Mouse (Mus musculus) limb, embryonic 14.5 days (tissue): Measurements from ENCODE around the gene Wdr5b. TPM values are rescaled to one million over a fixed set of nuclear protein-coding genes. Genes with fewer than 3 reads are reported as not detected.
A peak's percentile ranks its signal among the peaks of the same experiment; 100 is the strongest.

Source experiments
- ATAC-seq: fragments of 200-750 bp; cut with Nextera tagmentation; 2 replicates; pipeline ENCODE4 v1.8.0; 2017; ENCODE audit warnings: low read depth, moderate number of reproducible peaks, moderate TSS enrichment; ENCODE audit not compliant: low FRiP score
- DNase-seq: peaks from one replicate; pipeline ENCODE4 v3.0.0-alpha.2; 2015; ENCODE audit warnings: low spot score
- H3K27ac ChIP-seq: fragments of 300-500 bp; sonication (generic); replicated peaks from 2 replicates; pipeline ENCODE4 v1.5.1; 2014; ENCODE audit warnings: low read depth, mild to moderate bottlenecking, low read length, moderate library complexity, mixed read lengths
- H3K27me3 ChIP-seq: fragments of 300-500 bp; sonication (generic); 2 replicates; pipeline ENCODE4 v1.6.1; 2014; ENCODE audit warnings: low read length, mixed read lengths; ENCODE audit not compliant: control insufficient read depth, insufficient read depth
- H3K36me3 ChIP-seq: fragments of 300-500 bp; sonication (generic); 2 replicates; pipeline ENCODE4 v1.6.1; 2014; ENCODE audit warnings: mild to moderate bottlenecking, low read length, moderate library complexity, mixed read lengths; ENCODE audit not compliant: control insufficient read depth, insufficient read depth
- H3K4me1 ChIP-seq: fragments of 300-500 bp; sonication (generic); 2 replicates; pipeline ENCODE4 v1.6.1; 2014; ENCODE audit warnings: antibody characterized with exemption, low read length, mixed read lengths; ENCODE audit not compliant: control insufficient read depth, insufficient read depth
- H3K4me2 ChIP-seq: fragments of 300-500 bp; sonication (generic); replicated peaks from 2 replicates; pipeline ENCODE4 v1.6.1; 2014; ENCODE audit warnings: low read depth, mild to moderate bottlenecking, low read length, moderate library complexity; ENCODE audit not compliant: severe bottlenecking
- H3K4me3 ChIP-seq: fragments of 300-500 bp; sonication (generic); replicated peaks from 2 replicates; pipeline ENCODE4 v1.5.1; 2014; ENCODE audit warnings: low read length
- H3K9ac ChIP-seq: fragments of 300-500 bp; sonication (generic); 2 replicates; pipeline ENCODE4 v1.6.1; 2014; ENCODE audit warnings: mild to moderate bottlenecking, low read depth, low read length, moderate library complexity; ENCODE audit not compliant: severe bottlenecking
- H3K9me3 ChIP-seq: fragments of 300-500 bp; sonication (generic); 2 replicates; pipeline ENCODE4 v1.6.1; 2016; ENCODE audit warnings: low read length; ENCODE audit not compliant: control insufficient read depth
- POLR2A ChIP-seq: fragments of 200-500 bp; IDR thresholded peaks from 2 replicates; pipeline ENCODE4 v1.8.0; 2012; ENCODE audit warnings: inconsistent platforms, mild to moderate bottlenecking, moderate library complexity, borderline replicate concordance; ENCODE audit not compliant: insufficient read depth, insufficient read length; ENCODE audit errors: extremely low read depth
- WGBS: fragments of 180-500 bp; shearing (Covaris S2); extraction: QIAGEN DNeasy Blood & Tissue Kit; methylation state at CpG from one replicate; pipeline ENCODE4 v1.1.7; 2014; 5-methylcytosine and 5-hydroxymethylcytosine counted together
- polyA plus RNA-seq, 2 experiments: library from polyadenylated mRNA; depleted of rRNA in 1 of 2; stranded (reverse) in 1 of 2; unstranded in 1 of 2; fragments of >200 nt; fragmentation: Nextera tagmentation in 1 of 2; extraction: Ambion mirVana in 1 of 2; gene quantifications; 2 replicates each; pipeline versions ENCODE4 v1.2.1 to v1.2.3; 2012 to 2014

Gene Wdr5b
- polyA plus RNA-seq, 2 experiments: 6.1 to 11.9 TPM

- DNase-seq: no peak
- Histone ChIP-seq H3K4me2 (peak overlapping the region; percentile 69), H3K4me3 (peak overlapping the region; percentile 81), H3K27ac (peak overlapping the region; percentile 90), H3K4me1 (peaks cover 30% of the 10 kb centered on the region), H3K9ac (peak overlapping the region; percentile 59), H3K9me3 (no peaks in the 10 kb centered on the region), H3K36me3 (0 out of 2 replicates have a peak, but pooled peaks cover 5% of the 10 kb centered on the region), H3K27me3 (no peaks in the 10 kb centered on the region)
- TF ChIP-seq POLR2A: no peak
- 0% methylated on average over 7 of the region's 16 CpGs for WGBS
- peak; percentile 35 for ATAC-seq
These were observed 30.1 kb downstream of the Wdr5b start for GRCm38 (mm10) chr16:36071071-36071449.

- peak; percentile 81 for TF ChIP-seq POLR2A
These were observed 30.7 kb downstream of the Wdr5b start, which contains the start of the genes Fam162a and Ccdc58 for GRCm38 (mm10) chr16:36071450-36072379. Gene Fam162a, minus strand, starts transcription at chr16:36071594. Gene Ccdc58, plus strand, starts transcription at chr16:36071685.

GRCm38 (mm10) chr16:36072410-36073011 lies 31.5 kb downstream of the Wdr5b start:
- 29% methylated on average over 8 of the region's 8 CpGs for WGBS
- Histone ChIP-seq H3K4me3 (peak overlapping the region; percentile 81), H3K4me2 (peak overlapping the region; percentile 69), H3K27me3 (no peaks in the 10 kb centered on the region), H3K27ac (peak overlapping the region; percentile 90), H3K9me3 (no peaks in the 10 kb centered on the region), H3K36me3 (0 out of 2 replicates have a peak, but pooled peaks cover 5% of the 10 kb centered on the region), H3K9ac (peak overlapping the region; percentile 59), H3K4me1 (peaks cover 27% of the 10 kb centered on the region)
- ATAC-seq (no peak), DNase-seq (peak; percentile 21)
- no peak for TF ChIP-seq POLR2A

More at GRCm38 (mm10) chr16:36071450-36072379, 30.7 kb downstream of the Wdr5b start, which contains the start of the genes Fam162a and Ccdc58:
- ATAC-seq (peak; percentile 95), DNase-seq (peak; percentile 91)
- H3K27me3 ChIP-seq: no peaks in the 10 kb centered on the region
- H3K36me3 ChIP-seq: 0 out of 2 replicates have a peak, but pooled peaks cover 5% of the 10 kb centered on the region
- peak within 1 kb of the TSS; percentile 59 for H3K9ac ChIP-seq
- peak within 1 kb of the TSS; percentile 90 for H3K27ac ChIP-seq
- H3K4me3 ChIP-seq: peak within 1 kb of the TSS; percentile 81
- 1% methylated on average over 62 of the region's 81 CpGs for WGBS
- H3K4me1 ChIP-seq: peaks cover 30% of the 10 kb centered on the region
- no peaks in the 10 kb centered on the region for H3K9me3 ChIP-seq
- peak within 1 kb of the TSS; percentile 69 for H3K4me2 ChIP-seq

GRCm38 (mm10) chr16:36074772-36075171 lies 33.8 kb downstream of the Wdr5b start:
- H3K9me3 ChIP-seq: no peaks in the 10 kb centered on the region
- no peak overlapping the region for H3K4me3 ChIP-seq
- no peak for DNase-seq
- no peak for TF ChIP-seq POLR2A
- no peak overlapping the region for H3K4me2 ChIP-seq
- H3K4me1 ChIP-seq: peaks cover 8% of the 10 kb centered on the region
- WGBS: 89% methylated on average over 3 of the region's 3 CpGs
- no peak for ATAC-seq
- no peak overlapping the region for H3K9ac ChIP-seq
- no peaks in the 10 kb centered on the region for H3K27me3 ChIP-seq
- no peaks in the 10 kb centered on the region for H3K36me3 ChIP-seq
- no peak overlapping the region for H3K27ac ChIP-seq

GRCm38 (mm10) chr16:36079916-36080315 lies 38.9 kb downstream of the Wdr5b start:
- WGBS: 95% methylated on average over 3 of the region's 3 CpGs
- no peaks in the 10 kb centered on the region for H3K4me1 ChIP-seq
- TF ChIP-seq POLR2A: no peak
- H3K27ac ChIP-seq: no peak overlapping the region
- no peak for ATAC-seq
- no peak overlapping the region for H3K4me2 ChIP-seq
- no peaks in the 10 kb centered on the region for H3K9me3 ChIP-seq
- H3K36me3 ChIP-seq: peaks cover 19% of the 10 kb centered on the region
- DNase-seq: no peak
- H3K9ac ChIP-seq: no peak overlapping the region
- H3K4me3 ChIP-seq: no peak overlapping the region
- no peaks in the 10 kb centered on the region for H3K27me3 ChIP-seq
